Mouse (Mus musculus) ovary, adult 18-20 months (tissue): ENCODE data around the gene Gpr55.

Experiments used
- DNase-seq: peaks from one replicate; pipeline ENCODE4 v3.0.0; 2022; ENCODE audit warnings: low spot score, mixed read lengths

Gene Gpr55

DNA sequence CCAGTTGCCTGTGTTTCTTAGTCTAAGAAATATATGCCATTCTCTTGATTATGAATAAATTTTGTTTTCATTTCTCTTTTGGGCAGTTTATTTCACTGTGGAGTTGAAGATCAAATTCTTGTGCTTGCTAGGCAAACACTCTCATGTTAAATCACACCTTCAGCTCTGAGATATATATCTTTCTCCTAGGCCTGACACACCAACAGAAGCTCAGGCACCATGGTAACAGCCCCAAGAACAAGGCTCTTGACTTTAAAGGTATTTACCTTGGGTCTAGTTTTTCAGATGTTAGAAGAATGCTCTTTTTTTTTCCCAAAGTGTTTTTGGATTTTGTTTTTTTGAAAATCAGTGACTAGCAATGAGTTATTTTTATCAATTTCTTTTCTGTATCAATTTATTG, 44.9 kb downstream of the Gpr55 start:
- DNase-seq: no peak

GRCm38 (mm10) chr1:85913078-85913755, 47.6 kb downstream of the Gpr55 start:
- DNase-seq: no peak

DNA sequence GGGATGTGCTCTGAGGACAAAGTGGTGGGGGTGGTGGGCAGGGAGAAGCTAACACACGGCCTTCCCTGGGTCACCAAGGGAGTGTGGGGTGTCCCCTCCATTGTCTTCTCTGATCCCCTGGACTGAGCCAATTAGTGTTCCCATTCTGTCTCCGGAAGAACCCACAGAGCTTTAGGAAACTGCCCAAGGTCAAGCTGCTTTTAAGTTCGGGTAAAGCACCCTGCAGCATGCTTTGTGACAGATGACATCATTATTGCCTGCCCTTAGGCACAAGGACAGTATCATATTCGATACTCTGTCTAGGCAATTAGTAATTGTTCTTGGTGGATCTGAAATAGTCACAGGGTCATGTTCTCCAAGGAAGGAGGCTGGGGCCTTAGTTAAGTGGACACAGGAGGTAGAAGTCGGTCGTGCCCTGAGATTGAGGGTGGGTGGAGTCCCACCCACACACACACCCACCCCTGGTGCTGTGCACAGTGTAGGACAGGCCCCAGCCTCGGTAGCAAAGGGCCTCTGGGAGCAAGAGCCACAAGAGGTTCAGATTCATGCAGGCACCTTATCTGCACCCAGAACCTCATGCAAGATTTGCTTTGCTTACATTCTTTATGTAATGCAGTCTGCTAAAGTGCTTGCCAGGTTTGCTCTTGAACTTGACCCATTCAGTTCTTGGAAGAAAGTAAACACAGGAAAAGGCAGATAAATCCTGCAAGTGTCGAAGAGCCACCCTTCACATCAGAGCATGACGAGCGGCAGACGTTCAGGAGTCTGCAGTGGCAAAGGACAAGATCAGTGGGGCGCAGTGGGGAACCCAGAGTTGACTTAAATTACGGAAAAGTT, 51.8 kb downstream of the Gpr55 start:
- no peak for DNase-seq

DNA sequence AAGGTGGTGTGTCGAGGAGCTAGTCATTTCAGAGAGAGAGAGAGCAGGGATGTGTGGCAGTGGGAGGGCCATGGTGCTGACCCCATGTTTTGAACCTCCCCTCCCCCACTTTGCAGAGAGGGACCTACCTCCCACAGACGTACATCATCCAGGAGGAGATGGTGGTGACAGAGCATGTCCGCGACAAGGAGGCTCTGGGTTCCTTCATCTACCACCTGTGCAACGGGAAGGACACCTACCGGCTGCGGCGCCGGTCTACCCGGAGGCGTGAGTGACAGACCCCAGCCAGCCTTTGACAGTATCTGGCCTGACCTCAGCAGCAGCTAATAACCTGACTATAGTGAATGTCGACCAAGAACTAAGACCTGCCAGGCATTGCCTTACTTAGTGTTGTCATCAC, 53.9 kb downstream of the Gpr55 start:
- no peak for DNase-seq

DNA sequence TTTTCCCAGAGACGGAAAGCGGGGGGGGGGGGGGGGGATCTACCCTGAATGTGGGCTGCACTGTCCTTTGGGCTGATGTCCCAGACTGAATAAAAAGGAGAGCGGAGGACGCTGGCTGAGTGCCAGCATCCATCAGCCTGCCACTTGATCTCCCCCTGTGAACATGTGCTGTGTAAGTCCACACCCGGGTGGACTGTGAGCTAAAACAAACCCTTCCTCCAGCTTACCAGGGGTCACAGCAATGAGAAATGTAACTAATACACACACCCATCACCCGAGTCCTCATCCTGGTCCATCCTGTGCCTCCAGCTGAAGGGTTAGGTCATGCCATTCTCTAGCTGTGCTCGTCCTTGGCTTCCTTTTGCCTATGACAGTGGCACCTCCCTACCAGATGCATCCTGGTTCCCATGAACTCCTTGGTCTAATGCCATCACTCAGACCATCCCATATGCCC, 58.7 kb downstream of the Gpr55 start:
- DNase-seq: no peak

DNA sequence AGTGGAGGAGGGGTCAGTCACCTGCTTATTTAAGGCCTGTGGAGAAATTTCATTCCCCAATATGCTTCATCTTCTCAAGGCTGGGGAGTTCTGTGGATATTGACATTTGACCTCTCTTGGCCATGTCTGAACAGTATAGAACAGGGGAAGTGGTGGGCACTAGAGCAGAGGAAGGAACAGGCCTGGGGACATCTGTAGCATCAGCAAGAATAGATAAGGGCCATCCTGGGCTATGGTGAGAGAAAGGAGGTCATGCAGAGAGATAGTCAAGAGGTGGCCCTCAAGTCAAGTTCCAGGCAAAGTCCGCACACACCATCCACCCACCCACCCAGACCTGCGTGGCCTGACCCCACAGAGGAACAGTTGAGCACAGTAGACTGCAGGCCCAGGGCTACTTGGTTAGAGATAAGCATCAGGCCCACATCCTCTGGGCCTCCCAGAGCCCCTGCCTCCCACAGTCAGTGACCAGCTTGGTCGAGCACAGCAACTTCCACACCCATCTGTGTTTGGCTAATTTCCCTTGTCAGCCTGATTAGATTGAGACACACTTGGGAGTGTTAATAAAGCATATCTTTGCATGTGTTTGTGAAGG, 59.2 kb downstream of the Gpr55 start:
- no peak for DNase-seq

DNA sequence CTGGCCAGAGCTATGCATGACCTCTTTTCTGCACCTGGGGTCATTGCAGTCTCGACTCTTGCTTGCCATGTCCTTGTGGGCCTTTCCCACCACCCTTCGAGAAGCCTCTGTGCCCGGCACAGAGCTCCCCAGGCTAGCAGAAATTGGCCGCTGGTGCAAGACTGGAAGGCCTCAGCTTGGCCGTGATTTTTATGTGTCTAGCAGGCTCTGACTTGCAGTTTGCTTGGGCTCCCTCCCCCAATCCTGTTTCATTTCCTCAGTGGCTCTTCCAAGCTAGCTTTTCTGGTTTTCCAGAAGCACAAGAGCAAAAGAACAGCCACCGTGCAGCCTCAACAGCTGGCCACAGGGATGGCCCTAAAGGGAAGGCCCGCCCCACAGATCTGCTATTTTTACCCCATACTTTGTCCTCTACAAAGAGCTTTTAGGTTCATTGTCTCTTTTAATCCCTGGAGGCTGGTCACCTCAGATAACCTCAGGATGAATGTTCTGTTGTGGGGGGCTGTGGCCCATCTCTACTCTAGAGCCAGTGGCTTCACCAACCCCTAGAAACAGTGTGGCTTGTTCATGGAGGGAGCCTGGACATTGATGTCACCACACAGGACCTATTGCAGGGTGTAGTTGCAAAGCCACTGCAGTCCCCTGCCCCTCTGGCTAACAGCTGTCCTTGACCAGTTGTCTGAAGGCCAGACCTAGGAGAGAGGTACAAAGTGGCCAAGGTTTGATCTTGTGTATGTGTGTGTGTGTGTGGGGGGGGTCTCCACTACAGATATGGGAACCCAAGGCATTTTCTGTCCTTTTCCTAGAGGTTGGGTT, 60.1 kb downstream of the Gpr55 start:
- DNase-seq: no peak

DNA sequence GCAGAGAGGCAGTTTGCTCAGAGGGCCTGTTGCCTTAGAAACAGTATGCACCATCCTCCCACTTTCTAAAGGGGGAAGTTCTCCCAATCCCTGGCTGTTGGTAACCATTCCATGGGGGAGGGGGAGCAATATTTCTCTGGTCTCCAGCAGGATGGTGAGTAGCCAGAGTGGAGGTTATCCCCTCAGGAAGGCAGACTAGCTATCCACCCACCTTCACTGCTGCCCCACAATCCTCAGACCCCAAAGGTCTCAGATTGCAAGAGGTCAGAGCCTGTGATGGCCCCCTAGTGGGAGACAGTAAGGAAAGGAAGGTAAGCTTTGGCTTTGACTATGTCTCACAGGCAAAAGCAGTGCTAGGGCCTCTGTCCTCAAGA, 61.4 kb downstream of the Gpr55 start:
- DNase-seq: no peak

GRCm38 (mm10) chr1:85898761-85899387, 61.9 kb downstream of the Gpr55 start:
- DNase-seq: no peak

GRCm38 (mm10) chr1:85897901-85898760, 62.7 kb downstream of the Gpr55 start:
- no peak for DNase-seq

GRCm38 (mm10) chr1:85896781-85897700, 63.8 kb downstream of the Gpr55 start:
- DNase-seq: no peak

DNA sequence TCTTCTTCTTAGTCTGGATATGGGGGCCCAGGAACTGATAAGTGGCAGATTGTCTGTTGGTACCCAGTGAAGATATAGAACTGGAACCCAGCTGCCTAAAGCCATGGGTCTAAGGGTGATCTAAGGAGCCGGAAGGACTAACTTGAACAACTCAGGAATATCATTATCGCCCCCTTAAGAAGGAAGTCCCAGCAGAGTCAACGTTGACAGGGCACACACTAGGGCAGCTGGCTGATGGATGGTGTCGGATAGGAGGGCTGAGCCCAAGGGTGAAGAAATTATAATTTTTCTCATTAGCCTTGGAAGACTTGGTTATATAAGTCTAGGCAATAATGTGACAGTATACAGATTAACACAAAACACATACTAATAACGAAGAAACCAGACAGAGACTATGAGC, 64.7 kb downstream of the Gpr55 start:
- no peak for DNase-seq

GRCm38 (mm10) chr1:85895391-85895837, 65.4 kb downstream of the Gpr55 start:
- DNase-seq: no peak

DNA sequence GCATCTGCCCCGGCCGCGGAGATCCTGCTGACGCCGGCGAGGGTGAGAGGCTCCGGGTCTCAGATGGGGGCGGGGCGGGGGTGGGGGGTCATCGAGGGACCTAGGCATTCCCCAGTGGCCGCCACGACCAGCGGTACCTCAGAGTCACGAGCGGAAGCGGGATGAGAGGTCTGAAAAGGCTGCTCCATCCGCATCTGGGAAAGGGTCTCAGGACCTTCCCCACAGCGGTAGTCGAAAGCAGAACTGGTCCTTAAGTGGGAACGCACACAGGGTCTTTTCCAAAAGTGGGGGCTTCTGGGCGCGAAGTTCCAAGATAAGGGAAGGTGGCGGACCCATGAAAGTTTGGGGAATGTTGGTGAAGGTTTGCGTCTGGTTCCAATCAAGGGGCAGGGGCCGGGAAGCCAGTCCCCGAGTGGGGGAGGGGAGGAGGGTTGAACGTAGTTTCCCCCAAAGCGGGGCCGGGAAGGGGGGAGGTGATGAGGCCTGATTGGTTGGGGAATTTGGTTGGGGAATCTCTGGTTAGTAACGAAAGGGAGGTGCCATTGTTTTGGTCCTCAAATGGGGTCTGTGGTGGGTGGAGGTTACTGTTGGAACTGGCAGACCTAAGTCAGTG, 66.0 kb downstream of the Gpr55 start:
- DNase-seq: no peak

DNA sequence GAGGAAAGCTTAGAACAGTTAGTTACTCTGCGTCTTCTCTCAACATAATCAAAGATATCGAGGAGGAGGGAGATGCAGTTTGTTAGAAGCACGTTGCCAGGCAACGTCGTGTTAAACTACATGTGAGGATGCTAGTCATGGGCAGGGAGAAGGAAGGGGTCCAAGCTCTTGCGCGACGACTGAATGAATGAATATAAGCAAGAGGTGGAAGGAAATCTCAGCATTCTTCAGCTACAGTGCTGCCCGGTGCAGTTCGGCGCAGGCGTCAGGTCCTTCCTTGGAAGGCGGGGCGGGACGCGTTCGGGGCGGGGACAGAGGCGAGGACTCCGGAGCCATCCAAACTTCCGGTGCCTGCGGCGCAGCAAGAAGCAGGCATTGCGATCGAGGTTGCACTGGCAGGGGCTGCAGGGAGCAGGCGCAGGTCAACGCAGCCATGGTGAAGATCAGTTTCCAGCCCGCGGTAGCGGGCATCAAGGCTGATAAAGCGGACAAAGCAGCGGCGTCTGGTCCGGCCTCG, 66.5 kb downstream of the Gpr55 start, which contains the start of gene Itm2c:
TSS of gene Itm2c (plus strand) at position 51 of the 517 bp plus-strand sequence.
- peak; percentile 82 for DNase-seq
